Mouse (Mus musculus) midbrain, embryonic 15.5 days (tissue): ENCODE results near the gene Rnft1. TPM values are rescaled to one million over a fixed set of nuclear protein-coding genes. Genes with fewer than 3 reads are reported as not detected.
"Not testable (repeated sequence)": the region's sequence is repeated elsewhere in the genome, so short reads cannot be mapped to it uniquely, and the experiment has no call there.

Experiments used
- ATAC-seq: fragments of 200-750 bp; cut with Nextera tagmentation; replicated peaks from 2 replicates; pipeline ENCODE4 v1.8.0; 2017; ENCODE audit warnings: moderate TSS enrichment
- H3K27ac ChIP-seq: fragments of 300-500 bp; sonication (generic); 2 replicates; pipeline ENCODE4 v1.5.1; 2015; ENCODE audit warnings: mild to moderate bottlenecking, inconsistent platforms
- H3K27me3 ChIP-seq: fragments of 300-500 bp; sonication (generic); replicated peaks from 2 replicates; pipeline ENCODE4 v1.6.1; 2015; ENCODE audit warnings: inconsistent platforms
- H3K36me3 ChIP-seq: fragments of 300-500 bp; sonication (generic); replicated peaks from 2 replicates; pipeline ENCODE4 v1.6.1; 2015; ENCODE audit warnings: inconsistent platforms
- H3K4me1 ChIP-seq: fragments of 300-500 bp; sonication (generic); 2 replicates; pipeline ENCODE4 v1.6.1; 2015; ENCODE audit warnings: inconsistent platforms
- H3K4me2 ChIP-seq: fragments of 300-500 bp; sonication (generic); 2 replicates; pipeline ENCODE4 v1.6.1; 2015; ENCODE audit warnings: inconsistent platforms, mild to moderate bottlenecking, moderate library complexity
- H3K4me3 ChIP-seq: fragments of 300-500 bp; sonication (generic); 2 replicates; pipeline ENCODE4 v1.5.1; 2015; ENCODE audit warnings: mild to moderate bottlenecking, inconsistent platforms
- H3K9ac ChIP-seq: fragments of 300-500 bp; sonication (generic); 2 replicates; pipeline ENCODE4 v1.6.1; 2015; ENCODE audit warnings: mild to moderate bottlenecking, inconsistent platforms
- H3K9me3 ChIP-seq: fragments of 300-500 bp; sonication (generic); 2 replicates; pipeline ENCODE4 v1.6.1; 2016; ENCODE audit warnings: inconsistent platforms
- WGBS: fragments of 180-500 bp; shearing (Covaris S2); methylation state at CpG from one replicate; pipeline ENCODE4 v1.1.7; 2015; ENCODE audit warnings: mixed read lengths; 5-methylcytosine and 5-hydroxymethylcytosine counted together
- polyA plus RNA-seq: library from polyadenylated mRNA; unstranded; fragments of >200 nt; fragmentation: Nextera tagmentation; extraction: Ambion mirVana; gene quantifications from 2 replicates; pipeline ENCODE4 v1.2.1, GENCODE M21; 2015

Rnft1 gene
- polyA plus RNA-seq = 16.0 and 16.8 TPM in 2 replicates

- Histone ChIP-seq H3K9me3 (no peaks in the 10 kb centered on the region), H3K27me3 (no peaks in the 10 kb centered on the region), H3K4me3 (peak within 1 kb of the TSS; percentile 76), H3K27ac (peak within 1 kb of the TSS; percentile 86), H3K9ac (peak within 1 kb of the TSS; percentile 77), H3K4me1 (peaks cover 11% of the 10 kb centered on the region), H3K36me3 (no peaks in the 10 kb centered on the region), H3K4me2 (peak within 1 kb of the TSS; percentile 84)
- ATAC-seq = peak; percentile 97
- under 1% methylated on average over 68 of the region's 68 CpGs for WGBS
These were observed at the start of gene Rnft1 for GRCm38 (mm10) chr11:86484101-86484868. TSS of gene Rnft1 (plus strand) at chr11:86484657.

- 23% methylated on average over 5 of the region's 5 CpGs for WGBS
- Histone ChIP-seq H3K4me1 (no peaks in the 10 kb centered on the region), H3K27ac (no peak overlapping the region), H3K9ac (no peak overlapping the region), H3K27me3 (no peaks in the 10 kb centered on the region), H3K4me3 (no peak overlapping the region), H3K4me2 (no peak overlapping the region), H3K9me3 (no peaks in the 10 kb centered on the region), H3K36me3 (no peaks in the 10 kb centered on the region)
- no peak for ATAC-seq
These were observed 47.6 kb upstream of the Rnft1 start for GRCm38 (mm10) chr11:86436843-86437242.

GRCm38 (mm10) chr11:86438261-86438660 is 46.2 kb upstream of the Rnft1 start:
- no peaks in the 10 kb centered on the region for H3K36me3 ChIP-seq
- WGBS = 57% methylated on average over 4 of the region's 4 CpGs
- H3K4me3 ChIP-seq = no peak overlapping the region
- no peaks in the 10 kb centered on the region for H3K4me1 ChIP-seq
- H3K27me3 ChIP-seq = no peaks in the 10 kb centered on the region
- no peak overlapping the region for H3K9ac ChIP-seq
- H3K27ac ChIP-seq = no peak overlapping the region
- no peak overlapping the region for H3K4me2 ChIP-seq
- H3K9me3 ChIP-seq = no peaks in the 10 kb centered on the region
- no peak for ATAC-seq

GRCm38 (mm10) chr11:86440791-86441190 is 43.7 kb upstream of the Rnft1 start:
- H3K9me3 ChIP-seq = no peaks in the 10 kb centered on the region
- no peaks in the 10 kb centered on the region for H3K27me3 ChIP-seq
- no peaks in the 10 kb centered on the region for H3K36me3 ChIP-seq
- no peak overlapping the region for H3K27ac ChIP-seq
- no peak overlapping the region for H3K4me2 ChIP-seq
- no peaks in the 10 kb centered on the region for H3K4me1 ChIP-seq
- no peak for ATAC-seq
- no peak overlapping the region for H3K4me3 ChIP-seq
- H3K9ac ChIP-seq = no peak overlapping the region
- WGBS = 71% methylated on average over 5 of the region's 5 CpGs

GRCm38 (mm10) chr11:86453991-86454390 is 30.5 kb upstream of the Rnft1 start:
- H3K27ac ChIP-seq = no peak overlapping the region
- no peaks in the 10 kb centered on the region for H3K27me3 ChIP-seq
- no peaks in the 10 kb centered on the region for H3K36me3 ChIP-seq

GRCm38 (mm10) chr11:86457545-86457944 is 26.9 kb upstream of the Rnft1 start:
- H3K36me3 ChIP-seq = no peaks in the 10 kb centered on the region
- H3K4me2 ChIP-seq = no peak overlapping the region
- no peak for ATAC-seq
- no peaks in the 10 kb centered on the region for H3K4me1 ChIP-seq
- no peaks in the 10 kb centered on the region for H3K9me3 ChIP-seq
- 88% methylated on average over 6 of the region's 6 CpGs for WGBS
- no peak overlapping the region for H3K9ac ChIP-seq
- H3K27ac ChIP-seq = no peak overlapping the region
- H3K4me3 ChIP-seq = no peak overlapping the region
- H3K27me3 ChIP-seq = no peaks in the 10 kb centered on the region

More at GRCm38 (mm10) chr11:86453991-86454390, 30.5 kb upstream of the Rnft1 start:
- no peak for ATAC-seq
- Histone ChIP-seq H3K4me1 (no peaks in the 10 kb centered on the region), H3K4me2 (no peak overlapping the region), H3K9ac (no peak overlapping the region), H3K4me3 (no peak overlapping the region), H3K9me3 (no peaks in the 10 kb centered on the region)
- 84% methylated on average over 5 of the region's 5 CpGs for WGBS

- no peak overlapping the region for H3K9ac ChIP-seq
- H3K4me1 ChIP-seq = no peaks in the 10 kb centered on the region
- ATAC-seq = no peak
- 92% methylated on average over 6 of the region's 6 CpGs for WGBS
- no peaks in the 10 kb centered on the region for H3K36me3 ChIP-seq
- H3K27me3 ChIP-seq = no peaks in the 10 kb centered on the region
- no peaks in the 10 kb centered on the region for H3K9me3 ChIP-seq
- no peak overlapping the region for H3K4me2 ChIP-seq
- H3K27ac ChIP-seq = no peak overlapping the region
- no peak overlapping the region for H3K4me3 ChIP-seq
These were observed 25.6 kb upstream of the Rnft1 start for GRCm38 (mm10) chr11:86458866-86459265.

GRCm38 (mm10) chr11:86462579-86462978 is 21.9 kb upstream of the Rnft1 start:
- H3K4me3 ChIP-seq = no peak overlapping the region
- no peaks in the 10 kb centered on the region for H3K4me1 ChIP-seq
- no peaks in the 10 kb centered on the region for H3K36me3 ChIP-seq
- no peaks in the 10 kb centered on the region for H3K27me3 ChIP-seq
- H3K9ac ChIP-seq = no peak overlapping the region
- H3K27ac ChIP-seq = no peak overlapping the region
- no peaks in the 10 kb centered on the region for H3K9me3 ChIP-seq
- ATAC-seq = no peak
- no peak overlapping the region for H3K4me2 ChIP-seq

GRCm38 (mm10) chr11:86464275-86464674 is 20.2 kb upstream of the Rnft1 start:
- H3K27me3 ChIP-seq, H3K36me3 ChIP-seq, H3K9me3 ChIP-seq, H3K4me1 ChIP-seq, H3K27ac ChIP-seq, H3K4me3 ChIP-seq, ATAC-seq, H3K9ac ChIP-seq, H3K4me2 ChIP-seq: not testable (repeated sequence)
- 20% methylated on average over 8 of the region's 8 CpGs for WGBS

GRCm38 (mm10) chr11:86468345-86468744 is 16.1 kb upstream of the Rnft1 start:
- WGBS = 74% methylated on average over 8 of the region's 8 CpGs
- no peak for ATAC-seq
- Histone ChIP-seq H3K36me3 (no peaks in the 10 kb centered on the region), H3K27me3 (no peaks in the 10 kb centered on the region), H3K9ac (no peak overlapping the region), H3K4me1 (peaks cover 9% of the 10 kb centered on the region; the same call in 1 of the 2 replicates), H3K4me3 (no peak overlapping the region), H3K9me3 (no peaks in the 10 kb centered on the region), H3K4me2 (no peak overlapping the region), H3K27ac (no peak overlapping the region)

- H3K4me1 ChIP-seq = peaks cover 9% of the 10 kb centered on the region; the same call in 1 of the 2 replicates
- 67% methylated on average over 4 of the region's 4 CpGs for WGBS
- no peak for ATAC-seq
- no peak overlapping the region for H3K9ac ChIP-seq
- no peak overlapping the region for H3K4me3 ChIP-seq
- H3K4me2 ChIP-seq = no peak overlapping the region
- H3K27me3 ChIP-seq = no peaks in the 10 kb centered on the region
- no peaks in the 10 kb centered on the region for H3K36me3 ChIP-seq
- no peak overlapping the region for H3K27ac ChIP-seq
- H3K9me3 ChIP-seq = no peaks in the 10 kb centered on the region
These were observed 15.5 kb upstream of the Rnft1 start for GRCm38 (mm10) chr11:86468971-86469370.

GRCm38 (mm10) chr11:86471785-86472184 is 12.7 kb upstream of the Rnft1 start:
- no peak overlapping the region for H3K4me3 ChIP-seq
- H3K27ac ChIP-seq = no peak overlapping the region
- peak; percentile 48; the same call in 1 of the 2 replicates for ATAC-seq
- no peak overlapping the region for H3K4me2 ChIP-seq
- no peaks in the 10 kb centered on the region for H3K9me3 ChIP-seq
- H3K27me3 ChIP-seq = no peaks in the 10 kb centered on the region
- H3K4me1 ChIP-seq = peaks cover 9% of the 10 kb centered on the region; the same call in 1 of the 2 replicates
- H3K9ac ChIP-seq = no peak overlapping the region
- no peaks in the 10 kb centered on the region for H3K36me3 ChIP-seq
- WGBS = 19% methylated on average over 6 of the region's 6 CpGs

- peak overlapping the region; percentile 32 for H3K4me2 ChIP-seq
These were observed 11.7 kb upstream of the Rnft1 start for GRCm38 (mm10) chr11:86472771-86473171.

More at GRCm38 (mm10) chr11:86472771-86473171, 11.7 kb upstream of the Rnft1 start:
- Histone ChIP-seq H3K27ac (peak overlapping the region; percentile 60), H3K36me3 (no peaks in the 10 kb centered on the region), H3K27me3 (no peaks in the 10 kb centered on the region), H3K9ac (peak overlapping the region; percentile 22; the same call in 1 of the 2 replicates), H3K9me3 (no peaks in the 10 kb centered on the region), H3K4me1 (peaks cover 9% of the 10 kb centered on the region; the same call in 1 of the 2 replicates), H3K4me3 (no peak overlapping the region)
- WGBS = 32% methylated on average over 7 of the region's 7 CpGs
- ATAC-seq = no peak
